Comparison of ENCODE assay signal across 8 mouse cellular contexts in the genomic region with DNA sequence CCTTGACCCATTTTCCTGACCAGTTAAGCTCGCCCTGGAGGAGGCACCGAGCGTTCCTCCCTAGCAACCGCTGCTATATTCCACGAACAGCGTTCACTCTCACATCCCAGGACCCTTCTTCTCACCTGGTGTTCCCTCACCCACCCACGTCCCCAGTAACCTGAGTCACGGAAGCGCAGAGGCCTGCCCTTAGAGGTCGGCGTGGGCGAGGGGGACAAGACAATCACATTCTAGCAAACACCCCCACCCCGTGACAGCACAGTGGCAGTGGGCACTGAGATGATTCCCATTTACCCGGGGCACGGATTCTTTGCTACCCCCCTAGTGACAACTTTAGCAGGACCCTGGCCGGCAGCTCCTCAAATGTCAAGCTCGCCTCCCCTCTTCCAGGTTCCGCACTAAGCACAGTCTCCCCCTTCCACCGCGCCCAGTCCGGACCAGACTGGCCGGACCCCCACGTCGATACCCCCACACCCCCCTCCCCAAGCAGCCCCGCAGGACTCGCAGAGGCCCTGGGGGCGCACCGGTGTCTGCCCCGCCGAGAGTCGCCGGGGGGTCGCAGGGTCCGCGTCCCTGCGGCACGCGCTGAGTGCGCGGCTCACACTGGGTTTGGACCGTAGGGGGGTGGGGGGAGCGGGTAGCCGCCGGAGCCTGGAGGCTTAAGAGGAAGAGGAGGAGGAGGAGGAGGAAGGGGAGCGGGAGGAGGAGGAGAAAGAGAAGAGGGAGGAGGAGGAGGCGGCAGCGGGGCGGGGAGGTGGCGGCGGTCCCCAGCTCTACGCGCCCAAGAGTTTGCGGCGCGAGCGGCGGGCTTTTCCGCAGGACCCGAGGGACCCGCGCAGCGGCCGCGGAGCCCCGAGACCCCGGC. TPM values are rescaled to one million over a fixed set of nuclear protein-coding genes. Genes with fewer than 3 reads are reported as not detected.
DNase-seq lines count a peak whose midpoint lies in the region; ATAC-seq and TF ChIP-seq lines count a peak whose summit lies in the region.

TSS of gene Npas2 (plus strand) at position 735 of the 865 bp plus-strand sequence.

- peak within 1 kb of the TSS; percentile 84 for H3K27ac ChIP-seq in gastrocnemius, adult 2 months
- no peak within 1 kb of the TSS for H3K27ac ChIP-seq in forebrain, embryonic 13.5 days
- H3K27ac ChIP-seq in intestine, postnatal 0 days (ENCODE audit: low read depth, low read length), result peak within 1 kb of the TSS; percentile 91
- H3K27ac ChIP-seq in liver, postnatal 0 days (ENCODE audit: low read depth), result peak within 1 kb of the TSS; percentile 76

- peak within 1 kb of the TSS; percentile 68 for H3K9ac ChIP-seq in forebrain, embryonic 13.5 days
- H3K9ac ChIP-seq in intestine, postnatal 0 days (ENCODE audit: low read depth, low read length), result peak within 1 kb of the TSS; percentile 78
- peak within 1 kb of the TSS; percentile 62 for H3K9ac ChIP-seq in liver, postnatal 0 days (replicated peaks)

- H3K4me1 ChIP-seq in forebrain, embryonic 13.5 days, result peaks cover 21% of the 10 kb centered on the region
- peaks cover 6% of the 10 kb centered on the region; the same call in 1 of the 2 replicates for H3K4me1 ChIP-seq in intestine, postnatal 0 days (replicated peaks; ENCODE audit: control insufficient read depth, insufficient read depth, low read length)
- peaks cover 3% of the 10 kb centered on the region; the same call in 1 of the 2 replicates for H3K4me1 ChIP-seq in liver, postnatal 0 days (ENCODE audit: insufficient read depth)

- peak; percentile 63 for DNase-seq in gastrocnemius, adult 2 months
- no peak for DNase-seq in gastrocnemius, postnatal 25 days
- DNase-seq in R1 (ENCODE audit: low read depth, low spot score), result peak; percentile 49
- no peak for DNase-seq in liver, postnatal 0 days
- DNase-seq in right cerebral cortex, postnatal 14 days, result peak; percentile 39

- no peak for TF ChIP-seq EP300 in liver, postnatal 0 days (IDR thresholded peaks at IDR 0.05; ENCODE audit: low read depth)

- H3K9me3 ChIP-seq in forebrain, embryonic 13.5 days (replicated peaks), result no peaks in the 10 kb centered on the region
- H3K9me3 ChIP-seq in intestine, postnatal 0 days (ENCODE audit: control insufficient read depth), result no peaks in the 10 kb centered on the region
- H3K9me3 ChIP-seq in liver, postnatal 0 days (ENCODE audit: low read length), result no peaks in the 10 kb centered on the region

- WGBS in forebrain, embryonic 13.5 days, result 1% methylated on average over 53 of the region's 66 CpGs
- WGBS in intestine, postnatal 0 days, result under 1% methylated on average over 63 of the region's 66 CpGs
- under 1% methylated on average over 49 of the region's 66 CpGs for WGBS in liver, postnatal 0 days (ENCODE audit: insufficient replicate concordance)

- peak within 1 kb of the TSS; percentile 80 for H3K4me3 ChIP-seq in gastrocnemius, adult 2 months
- peak within 1 kb of the TSS; percentile 69 for H3K4me3 ChIP-seq in forebrain, embryonic 13.5 days
- H3K4me3 ChIP-seq in intestine, postnatal 0 days (ENCODE audit: low read depth, low read length), result peak within 1 kb of the TSS; percentile 64
- peak within 1 kb of the TSS; percentile 59 for H3K4me3 ChIP-seq in liver, postnatal 0 days (ENCODE audit: low read depth, low read length)

- peak; percentile 39; the same call in 1 of the 2 replicates for ATAC-seq in forebrain, embryonic 13.5 days
- ATAC-seq in intestine, postnatal 0 days, result no peak
- peak; percentile 9 for ATAC-seq in liver, postnatal 0 days
- ATAC-seq in megakaryocyte-erythroid progenitor cell, adult 5-6 weeks (replicated peaks; ENCODE audit: low FRiP score, low TSS enrichment, poor library complexity, severe bottlenecking), result no peak

- peak within 1 kb of the TSS; percentile 99 for H3K4me2 ChIP-seq in forebrain, embryonic 13.5 days
- peak within 1 kb of the TSS; percentile 100 for H3K4me2 ChIP-seq in intestine, postnatal 0 days (replicated peaks; ENCODE audit: low read depth)
- H3K4me2 ChIP-seq in liver, postnatal 0 days (ENCODE audit: low read depth, low read length), result peak within 1 kb of the TSS; percentile 74

- H3K27me3 ChIP-seq in forebrain, embryonic 13.5 days, result peaks cover 56% of the 10 kb centered on the region
- 0 out of 2 replicates have a peak, but pooled peaks cover 6% of the 10 kb centered on the region for H3K27me3 ChIP-seq in intestine, postnatal 0 days (replicated peaks; ENCODE audit: control insufficient read depth, insufficient read depth, low read length)
- H3K27me3 ChIP-seq in liver, postnatal 0 days (ENCODE audit: insufficient read depth, low read length), result peaks cover 28% of the 10 kb centered on the region

- intact Hi-C loops in gastrocnemius, adult 2 months (cut with DNase I), result loop anchor here (5.0 kb wide), 2 partner anchors 89 to 181 kb away; no protein-coding TSS in a partner anchor

- no peak for TF ChIP-seq CTCF in gastrocnemius, adult 2 months (IDR thresholded peaks at IDR 0.05)
- no peak for TF ChIP-seq CTCF in intestine, postnatal 0 days (IDR thresholded peaks at IDR 0.05; ENCODE audit: low read depth)
- TF ChIP-seq CTCF in liver, postnatal 0 days (IDR thresholded peaks at IDR 0.05; ENCODE audit: low read depth), result no peak

- H3K36me3 ChIP-seq in forebrain, embryonic 13.5 days (ENCODE audit: poor library complexity, severe bottlenecking), result no peaks in the 10 kb centered on the region
- H3K36me3 ChIP-seq in intestine, postnatal 0 days (ENCODE audit: control insufficient read depth, insufficient read depth), result no peaks in the 10 kb centered on the region
- no peaks in the 10 kb centered on the region for H3K36me3 ChIP-seq in liver, postnatal 0 days (replicated peaks; ENCODE audit: insufficient read depth, low read length)

RNA-seq across cellular contexts. Expression of gene Npas2, which starts in this region (rescaled TPM):
- total RNA-seq in gastrocnemius, adult 2 months (2021), result 1 to 10 TPM in 1 of 2 experiments, under 1 TPM in 1; 0.51 to 4.4 TPM
- 1 to 10 TPM in 1 of 2 experiments, under 1 TPM in 1; 0.32 to 5.8 TPM for total RNA-seq in gastrocnemius, postnatal 25 days (2021)
- 0.15 and 0.37 TPM in 2 replicates for polyA plus RNA-seq in forebrain, embryonic 13.5 days (2015; fragmentation: Nextera tagmentation; extraction: Ambion mirVana)
- 4.1 and 4.3 TPM in 2 replicates for polyA plus RNA-seq in intestine, postnatal 0 days (2015; fragmentation: Nextera tagmentation; extraction: Ambion mirVana)
- 0.11 and 0.15 TPM in 2 replicates for polyA plus RNA-seq in liver, postnatal 0 days (2015; fragmentation: Nextera tagmentation; extraction: Ambion mirVana)
- total RNA-seq in megakaryocyte-erythroid progenitor cell, adult 5-6 weeks (2014; fragmentation: Nextera tagmentation), result 0.20 TPM in 1 of 2 replicates, not detected in the other
- total RNA-seq in megakaryocyte-erythroid progenitor cell, adult 5-6 weeks (2017), result 0.52 TPM in 1 of 2 replicates, not detected in the other

Comparison
In these comparisons a context has a peak if more than half of its experiments do, and no peak if none do; other contexts are left out.
1. DNase-seq: peak in gastrocnemius, adult 2 months (single experiment), R1 (single experiment) and right cerebral cortex, postnatal 14 days (single experiment); none in gastrocnemius, postnatal 25 days (single experiment) and liver, postnatal 0 days (single experiment).
2. Peak in ATAC-seq, H3K4me3 ChIP-seq, H3K9ac ChIP-seq and H3K4me2 ChIP-seq in forebrain, embryonic 13.5 days; RNA of the gene not detected or under 1 TPM.
3. Peak in ATAC-seq, H3K4me3 ChIP-seq, H3K27ac ChIP-seq, H3K9ac ChIP-seq and H3K4me2 ChIP-seq in liver, postnatal 0 days; RNA of the gene not detected or under 1 TPM.
4. Peak in every context shown above with its lines, with median percentiles within 50 percentile points of each other: H3K4me3 ChIP-seq, H3K4me2 ChIP-seq and H3K9ac ChIP-seq.